Mouse (Mus musculus): Measurements from ENCODE around the gene Zar1l. TPM values are rescaled to one million over a fixed set of nuclear protein-coding genes. Genes with fewer than 3 reads are reported as not detected.

Zar1l gene
- polyA plus RNA-seq, 1 experiment, result not detected

- H3K27me3 ChIP-seq (ENCODE audit: control insufficient read depth, insufficient read depth, low read length), result no peaks in the 10 kb centered on the region
- no peak for TF ChIP-seq POLR2A (IDR thresholded peaks at IDR 0.05; ENCODE audit: low read depth, low read length)
- WGBS, result 94% methylated on average over 6 of the region's 6 CpGs
- peaks cover 2% of the 10 kb centered on the region for H3K36me3 ChIP-seq (ENCODE audit: control insufficient read depth, insufficient read depth, low read length)
- peaks cover 12% of the 10 kb centered on the region; the same call in 1 of the 2 replicates for H3K4me1 ChIP-seq (ENCODE audit: control insufficient read depth, insufficient read depth, insufficient read length, low read length)
- no peak overlapping the region for H3K4me3 ChIP-seq (ENCODE audit: low read depth, low read length)
- no peak overlapping the region for H3K27ac ChIP-seq (ENCODE audit: insufficient read depth, low read depth, low read length)
Observed at GRCm38 (mm10) chr5:150559519-150560103, 41.6 kb upstream of the Zar1l start.

DNA sequence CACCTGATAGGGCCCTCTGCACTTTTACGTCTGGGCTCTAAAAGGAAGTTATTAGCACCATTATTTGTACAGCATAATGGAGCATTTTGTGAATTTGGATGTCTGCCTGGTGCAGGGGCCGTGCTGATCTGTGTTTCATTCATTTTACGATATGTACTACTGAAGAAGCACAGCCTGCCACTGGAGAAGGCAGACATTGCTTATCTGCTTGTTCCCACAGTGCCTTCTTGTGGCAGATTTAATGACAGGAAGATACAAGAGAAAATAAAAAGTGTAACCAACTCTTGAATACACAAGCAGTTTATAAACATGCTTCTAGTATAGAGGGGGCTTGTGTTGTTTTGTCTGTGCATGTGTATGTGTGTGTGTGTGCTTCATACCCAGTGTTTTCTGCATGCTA is 33.7 kb upstream of the Zar1l start:
- TF ChIP-seq POLR2A (IDR thresholded peaks at IDR 0.05; ENCODE audit: low read depth, low read length) (no peak), CTCF (IDR thresholded peaks at IDR 0.05; ENCODE audit: extremely low read depth, insufficient read length, insufficient replicate concordance, low read depth, low read length) (no peak)
- Histone ChIP-seq H3K27me3 (ENCODE audit: control insufficient read depth, insufficient read depth, low read length) (no peaks in the 10 kb centered on the region), H3K4me1 (ENCODE audit: control insufficient read depth, insufficient read depth, insufficient read length, low read length) (no peaks in the 10 kb centered on the region), H3K36me3 (ENCODE audit: control insufficient read depth, insufficient read depth, low read length) (no peaks in the 10 kb centered on the region; the same call in 1 of the 2 replicates), H3K4me3 (ENCODE audit: low read depth, low read length) (no peak overlapping the region), H3K27ac (ENCODE audit: insufficient read depth, low read depth, low read length) (no peak overlapping the region)
- 37% methylated on average over 3 of the region's 3 CpGs for WGBS

DNA sequence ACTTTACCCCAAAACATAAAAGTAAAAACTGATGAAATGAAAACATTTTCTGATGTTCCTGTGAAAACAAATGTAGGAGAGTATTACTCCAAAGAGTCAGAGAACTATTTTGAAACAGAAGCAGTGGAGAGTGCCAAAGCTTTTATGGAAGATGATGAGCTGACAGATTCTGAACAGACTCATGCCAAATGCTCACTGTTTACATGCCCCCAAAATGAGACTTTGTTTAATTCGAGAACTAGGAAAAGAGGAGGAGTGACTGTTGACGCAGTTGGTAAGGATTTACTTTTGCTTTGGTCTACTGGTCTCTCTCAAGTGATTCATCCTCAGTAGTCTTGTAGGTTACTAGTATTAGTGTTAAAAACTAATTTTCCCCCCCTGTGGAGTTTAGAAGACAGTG is 25.2 kb upstream of the Zar1l start:
- H3K4me1 ChIP-seq (ENCODE audit: control insufficient read depth, insufficient read depth, insufficient read length, low read length), result no peaks in the 10 kb centered on the region
- TF ChIP-seq POLR2A (IDR thresholded peaks at IDR 0.05; ENCODE audit: low read depth, low read length), result no peak
- no peak for TF ChIP-seq CTCF (IDR thresholded peaks at IDR 0.05; ENCODE audit: extremely low read depth, insufficient read length, insufficient replicate concordance, low read depth, low read length)
- H3K36me3 ChIP-seq (ENCODE audit: control insufficient read depth, insufficient read depth, low read length), result peaks cover 4% of the 10 kb centered on the region; the same call in 1 of the 2 replicates
- no peak overlapping the region for H3K27ac ChIP-seq (ENCODE audit: insufficient read depth, low read depth, low read length)
- no peak overlapping the region for H3K4me3 ChIP-seq (ENCODE audit: low read depth, low read length)
- WGBS, result 78% methylated on average over 2 of the region's 2 CpGs
- no peaks in the 10 kb centered on the region for H3K27me3 ChIP-seq (ENCODE audit: control insufficient read depth, insufficient read depth, low read length)

- H3K4me1 ChIP-seq (ENCODE audit: control insufficient read depth, insufficient read depth, insufficient read length, low read length), result no peaks in the 10 kb centered on the region
- 98% methylated on average over 1 of the region's 1 CpGs for WGBS
- peaks cover 4% of the 10 kb centered on the region; the same call in 1 of the 2 replicates for H3K36me3 ChIP-seq (ENCODE audit: control insufficient read depth, insufficient read depth, low read length)
- H3K27me3 ChIP-seq (ENCODE audit: control insufficient read depth, insufficient read depth, low read length), result no peaks in the 10 kb centered on the region
- H3K27ac ChIP-seq (ENCODE audit: insufficient read depth, low read depth, low read length), result no peak overlapping the region
- H3K4me3 ChIP-seq (ENCODE audit: low read depth, low read length), result no peak overlapping the region
- TF ChIP-seq CTCF (IDR thresholded peaks at IDR 0.05; ENCODE audit: extremely low read depth, insufficient read length, insufficient replicate concordance, low read depth, low read length), result no peak
- TF ChIP-seq POLR2A (IDR thresholded peaks at IDR 0.05; ENCODE audit: low read depth, low read length), result no peak
Observed at GRCm38 (mm10) chr5:150541302-150541701, 23.3 kb upstream of the Zar1l start.

DNA sequence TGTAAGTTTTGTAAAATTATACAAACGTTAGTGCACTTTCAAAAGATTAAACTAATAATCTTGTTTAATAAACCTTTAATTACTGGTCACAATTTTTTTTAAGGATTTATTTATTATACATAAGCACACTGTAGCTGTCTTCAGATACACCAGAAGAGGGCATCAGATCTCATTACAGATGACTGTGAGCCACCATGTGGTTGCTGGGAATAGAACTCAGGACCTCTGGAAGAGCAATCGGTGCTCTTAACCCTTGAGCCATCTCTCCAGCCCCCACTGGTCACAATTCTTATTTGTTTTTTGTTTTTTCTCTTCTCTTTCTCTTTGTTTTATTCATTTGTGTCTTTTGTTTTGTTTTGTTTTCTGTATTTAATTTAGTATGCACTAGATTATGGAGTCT is 7.3 kb upstream of the Zar1l start:
- 86% methylated on average over 2 of the region's 2 CpGs for WGBS
- TF ChIP-seq CTCF (IDR thresholded peaks at IDR 0.05; ENCODE audit: extremely low read depth, insufficient read length, insufficient replicate concordance, low read depth, low read length) (no peak), POLR2A (IDR thresholded peaks at IDR 0.05; ENCODE audit: low read depth, low read length) (no peak)
- Histone ChIP-seq H3K27ac (ENCODE audit: insufficient read depth, low read depth, low read length) (no peak overlapping the region), H3K4me3 (ENCODE audit: low read depth, low read length) (no peak overlapping the region), H3K4me1 (ENCODE audit: control insufficient read depth, insufficient read depth, insufficient read length, low read length) (no peaks in the 10 kb centered on the region), H3K27me3 (ENCODE audit: control insufficient read depth, insufficient read depth, low read length) (no peaks in the 10 kb centered on the region), H3K36me3 (ENCODE audit: control insufficient read depth, insufficient read depth, low read length) (no peaks in the 10 kb centered on the region)

GRCm38 (mm10) chr5:150522867-150523234 is 4.9 kb upstream of the Zar1l start:
- Histone ChIP-seq H3K4me1 (ENCODE audit: control insufficient read depth, insufficient read depth, insufficient read length, low read length) (no peaks in the 10 kb centered on the region), H3K4me3 (ENCODE audit: low read depth, low read length) (peak overlapping the region; percentile 88), H3K27me3 (ENCODE audit: control insufficient read depth, insufficient read depth, low read length) (no peaks in the 10 kb centered on the region), H3K27ac (ENCODE audit: insufficient read depth, low read depth, low read length) (no peak overlapping the region), H3K36me3 (ENCODE audit: control insufficient read depth, insufficient read depth, low read length) (no peaks in the 10 kb centered on the region)
- 2% methylated on average over 11 of the region's 11 CpGs for WGBS
- TF ChIP-seq CTCF (IDR thresholded peaks at IDR 0.05; ENCODE audit: extremely low read depth, insufficient read length, insufficient replicate concordance, low read depth, low read length), result no peak
- TF ChIP-seq POLR2A (IDR thresholded peaks at IDR 0.05; ENCODE audit: low read depth, low read length), result no peak

- WGBS, result 2% methylated on average over 63 of the region's 63 CpGs
- Histone ChIP-seq H3K4me1 (ENCODE audit: control insufficient read depth, insufficient read depth, insufficient read length, low read length) (no peaks in the 10 kb centered on the region), H3K27me3 (ENCODE audit: control insufficient read depth, insufficient read depth, low read length) (no peaks in the 10 kb centered on the region), H3K4me3 (ENCODE audit: low read depth, low read length) (peak within 1 kb of the TSS; percentile 88), H3K36me3 (ENCODE audit: control insufficient read depth, insufficient read depth, low read length) (no peaks in the 10 kb centered on the region), H3K27ac (ENCODE audit: insufficient read depth, low read depth, low read length) (no peak within 1 kb of the TSS)
- TF ChIP-seq POLR2A (IDR thresholded peaks at IDR 0.05; ENCODE audit: low read depth, low read length) (peak; percentile 29; the same call in 1 of the 2 replicates), CTCF (IDR thresholded peaks at IDR 0.05; ENCODE audit: extremely low read depth, insufficient read length, insufficient replicate concordance, low read depth, low read length) (no peak)
Observed at GRCm38 (mm10) chr5:150521937-150522866, 4.2 kb upstream of the Zar1l start, which contains the start of gene Brca2. TSS of gene Brca2 (plus strand) at chr5:150522630.

Measured in small intestine, adult 2 months (tissue).